Mouse (Mus musculus): ENCODE measurements around the gene Slco2b1. TPM values are rescaled to one million over a fixed set of nuclear protein-coding genes. Genes with fewer than 3 reads are reported as not detected.
"Not testable (repeated sequence)": the region's sequence is repeated elsewhere in the genome, so short reads cannot be mapped to it uniquely, and the experiment has no call there.

The Slco2b1 gene
- 0.39 and 0.44 TPM in 2 replicates for polyA plus RNA-seq (2016; fragmentation: Nextera tagmentation; extraction: Ambion mirVana)

- DNase-seq (ENCODE audit: low spot score): no peak
- H3K4me3 ChIP-seq: no peak within 1 kb of the TSS
- no peaks in the 10 kb centered on the region for H3K9me3 ChIP-seq
- peaks cover 29% of the 10 kb centered on the region for H3K4me1 ChIP-seq
- no peak within 1 kb of the TSS for H3K27ac ChIP-seq
- peaks cover 20% of the 10 kb centered on the region for H3K27me3 ChIP-seq (ENCODE audit: insufficient read depth, poor library complexity, severe bottlenecking)
- WGBS: 65% methylated on average over 8 of the region's 8 CpGs
- no peaks in the 10 kb centered on the region for H3K36me3 ChIP-seq
These were observed at the start of gene Slco2b1 for GRCm38 (mm10) chr7:99711166-99711565. Slco2b1 (minus strand) TSS chr7:99711340.

GRCm38 (mm10) chr7:99739276-99739675 lies 28.1 kb upstream of the Slco2b1 start:
- WGBS: 70% methylated on average over 9 of the region's 9 CpGs
- DNase-seq (ENCODE audit: low spot score): no peak
- no peak overlapping the region for H3K4me3 ChIP-seq
- no peaks in the 10 kb centered on the region for H3K36me3 ChIP-seq
- H3K27ac ChIP-seq: no peak overlapping the region
- no peaks in the 10 kb centered on the region for H3K27me3 ChIP-seq (ENCODE audit: insufficient read depth, poor library complexity, severe bottlenecking)
- peaks cover 4% of the 10 kb centered on the region; the same call in 1 of the 2 replicates for H3K4me1 ChIP-seq
- no peaks in the 10 kb centered on the region for H3K9me3 ChIP-seq

- H3K4me3 ChIP-seq; H3K27me3 ChIP-seq (ENCODE audit: insufficient read depth, poor library complexity, severe bottlenecking); H3K36me3 ChIP-seq; H3K27ac ChIP-seq; H3K9me3 ChIP-seq; H3K4me1 ChIP-seq; DNase-seq (ENCODE audit: low spot score): not testable (repeated sequence)
- 92% methylated on average over 9 of the region's 9 CpGs for WGBS
These were observed 24.4 kb upstream of the Slco2b1 start for GRCm38 (mm10) chr7:99735491-99735890.

GRCm38 (mm10) chr7:99734612-99735011 lies 23.5 kb upstream of the Slco2b1 start:
- DNase-seq (ENCODE audit: low spot score): no peak
- Histone ChIP-seq H3K27me3 (ENCODE audit: insufficient read depth, poor library complexity, severe bottlenecking) (no peaks in the 10 kb centered on the region), H3K27ac (no peak overlapping the region), H3K4me3 (no peak overlapping the region), H3K9me3 (no peaks in the 10 kb centered on the region), H3K4me1 (peaks cover 4% of the 10 kb centered on the region; the same call in 1 of the 2 replicates), H3K36me3 (no peaks in the 10 kb centered on the region)
- 50% methylated on average over 2 of the region's 2 CpGs for WGBS

- no peak for DNase-seq (ENCODE audit: low spot score)
- Histone ChIP-seq H3K27ac (no peak within 1 kb of the TSS), H3K36me3 (no peaks in the 10 kb centered on the region), H3K4me3 (no peak within 1 kb of the TSS), H3K4me1 (peaks cover 4% of the 10 kb centered on the region; the same call in 1 of the 2 replicates), H3K9me3 (no peaks in the 10 kb centered on the region), H3K27me3 (ENCODE audit: insufficient read depth, poor library complexity, severe bottlenecking) (no peaks in the 10 kb centered on the region)
- WGBS: 88% methylated on average over 2 of the region's 2 CpGs
These were observed 18.8 kb upstream of the Slco2b1 start, which contains the start of gene Olfr520 for GRCm38 (mm10) chr7:99729973-99730372. Olfr520 (plus strand) TSS chr7:99730273.

- Histone ChIP-seq H3K9me3 (no peaks in the 10 kb centered on the region), H3K36me3 (no peaks in the 10 kb centered on the region), H3K27ac (no peak overlapping the region), H3K27me3 (ENCODE audit: insufficient read depth, poor library complexity, severe bottlenecking) (no peaks in the 10 kb centered on the region; the same call in 1 of the 2 replicates), H3K4me3 (no peak overlapping the region), H3K4me1 (peaks cover 7% of the 10 kb centered on the region)
- no peak for DNase-seq (ENCODE audit: low spot score)
- WGBS: 84% methylated on average over 2 of the region's 2 CpGs
These were observed 5.4 kb upstream of the Slco2b1 start for GRCm38 (mm10) chr7:99716536-99716935.

- H3K9me3 ChIP-seq: no peaks in the 10 kb centered on the region
- H3K27ac ChIP-seq: no peak overlapping the region
- peaks cover 20% of the 10 kb centered on the region for H3K27me3 ChIP-seq (ENCODE audit: insufficient read depth, poor library complexity, severe bottlenecking)
- no peak for DNase-seq (ENCODE audit: low spot score)
- H3K4me3 ChIP-seq: no peak overlapping the region
- H3K36me3 ChIP-seq: no peaks in the 10 kb centered on the region
- 85% methylated on average over 4 of the region's 4 CpGs for WGBS
- H3K4me1 ChIP-seq: peaks cover 17% of the 10 kb centered on the region
These were observed 1.3 kb upstream of the Slco2b1 start for GRCm38 (mm10) chr7:99712431-99712830.

GRCm38 (mm10) chr7:99710476-99710875 lies 664 bp downstream of the Slco2b1 start:
- Histone ChIP-seq H3K4me1 (peaks cover 32% of the 10 kb centered on the region), H3K27me3 (ENCODE audit: insufficient read depth, poor library complexity, severe bottlenecking) (peaks cover 22% of the 10 kb centered on the region), H3K9me3 (no peaks in the 10 kb centered on the region), H3K4me3 (no peak overlapping the region), H3K27ac (no peak overlapping the region), H3K36me3 (no peaks in the 10 kb centered on the region)
- DNase-seq (ENCODE audit: low spot score): no peak
- 18% methylated on average over 1 of the region's 1 CpGs for WGBS

- 55% methylated on average over 7 of the region's 7 CpGs for WGBS
- no peak overlapping the region for H3K27ac ChIP-seq
- H3K4me1 ChIP-seq: peaks cover 32% of the 10 kb centered on the region
- H3K9me3 ChIP-seq: no peaks in the 10 kb centered on the region
- no peak overlapping the region for H3K4me3 ChIP-seq
- no peak for DNase-seq (ENCODE audit: low spot score)
- peaks cover 27% of the 10 kb centered on the region for H3K27me3 ChIP-seq (ENCODE audit: insufficient read depth, poor library complexity, severe bottlenecking)
- H3K36me3 ChIP-seq: no peaks in the 10 kb centered on the region
These were observed 1.1 kb downstream of the Slco2b1 start for GRCm38 (mm10) chr7:99709992-99710391.

- no peak for DNase-seq (ENCODE audit: low spot score)
- H3K27me3 ChIP-seq (ENCODE audit: insufficient read depth, poor library complexity, severe bottlenecking): peaks cover 39% of the 10 kb centered on the region
- no peak overlapping the region for H3K4me3 ChIP-seq
- no peaks in the 10 kb centered on the region for H3K36me3 ChIP-seq
- no peak overlapping the region for H3K27ac ChIP-seq
- WGBS: 57% methylated on average over 5 of the region's 5 CpGs
- peaks cover 29% of the 10 kb centered on the region for H3K4me1 ChIP-seq
- no peaks in the 10 kb centered on the region for H3K9me3 ChIP-seq
These were observed 2.4 kb downstream of the Slco2b1 start for GRCm38 (mm10) chr7:99708750-99709149.

- 72% methylated on average over 8 of the region's 8 CpGs for WGBS
- peaks cover 41% of the 10 kb centered on the region for H3K27me3 ChIP-seq (ENCODE audit: insufficient read depth, poor library complexity, severe bottlenecking)
- no peaks in the 10 kb centered on the region for H3K36me3 ChIP-seq
- H3K9me3 ChIP-seq: no peaks in the 10 kb centered on the region
- no peak overlapping the region for H3K27ac ChIP-seq
- H3K4me1 ChIP-seq: peaks cover 25% of the 10 kb centered on the region
- no peak for DNase-seq (ENCODE audit: low spot score)
- H3K4me3 ChIP-seq: no peak overlapping the region
These were observed 2.8 kb downstream of the Slco2b1 start for GRCm38 (mm10) chr7:99708301-99708721.

GRCm38 (mm10) chr7:99707671-99708070 lies 3.5 kb downstream of the Slco2b1 start:
- no peaks in the 10 kb centered on the region for H3K36me3 ChIP-seq
- H3K27ac ChIP-seq: no peak overlapping the region
- WGBS: 73% methylated on average over 6 of the region's 6 CpGs
- H3K4me3 ChIP-seq: no peak overlapping the region
- peaks cover 25% of the 10 kb centered on the region for H3K4me1 ChIP-seq
- peaks cover 41% of the 10 kb centered on the region for H3K27me3 ChIP-seq (ENCODE audit: insufficient read depth, poor library complexity, severe bottlenecking)
- H3K9me3 ChIP-seq: no peaks in the 10 kb centered on the region
- DNase-seq (ENCODE audit: low spot score): no peak

GRCm38 (mm10) chr7:99707038-99707595 lies 4.0 kb downstream of the Slco2b1 start:
- Histone ChIP-seq H3K27ac (no peak overlapping the region), H3K9me3 (no peaks in the 10 kb centered on the region), H3K4me1 (peaks cover 29% of the 10 kb centered on the region), H3K4me3 (no peak overlapping the region), H3K36me3 (no peaks in the 10 kb centered on the region), H3K27me3 (ENCODE audit: insufficient read depth, poor library complexity, severe bottlenecking) (peaks cover 41% of the 10 kb centered on the region)
- 37% methylated on average over 4 of the region's 4 CpGs for WGBS
- DNase-seq (ENCODE audit: low spot score): no peak

Data from heart, embryonic 10.5 days (tissue).